Mouse (Mus musculus) olfactory bulb, adult 2 months (tissue): ENCODE results near the gene Aqp6. TPM values are rescaled to one million over a fixed set of nuclear protein-coding genes. Genes with fewer than 3 reads are reported as not detected.

Experiments
- H3K27ac ChIP-seq: fragments of 200-500 bp; 2 replicates; pipeline ENCODE4 v1.5.1; 2012; ENCODE audit warnings: low read depth, low read length; ENCODE audit not compliant: insufficient read depth
- H3K4me1 ChIP-seq: fragments of 200-500 bp; 2 replicates; pipeline ENCODE4 v1.6.1; 2012; ENCODE audit warnings: low read length; ENCODE audit not compliant: control insufficient read depth, insufficient read depth
- H3K4me3 ChIP-seq: fragments of 200-500 bp; 2 replicates; pipeline ENCODE4 v1.5.1; 2012; ENCODE audit warnings: mild to moderate bottlenecking, low read depth, low read length, moderate library complexity; ENCODE audit not compliant: insufficient read depth
- CTCF ChIP-seq: fragments of 200-500 bp; IDR thresholded peaks from 2 replicates; pipeline ENCODE4 v1.5.1; 2012; ENCODE audit warnings: low read depth, mild to moderate bottlenecking, low read length, moderate library complexity; ENCODE audit not compliant: insufficient read depth
- POLR2A ChIP-seq: fragments of 200-500 bp; IDR thresholded peaks from 2 replicates; pipeline ENCODE4 v1.6.1; 2012; ENCODE audit warnings: mild to moderate bottlenecking, low read depth, low read length, moderate library complexity; ENCODE audit not compliant: insufficient read depth
- whole genome bisulfite sequencing: fragments of 180-500 bp; shearing (Covaris S2); methylation state at CpG from one replicate; pipeline ENCODE4 v1.1.7; 2018; 5-methylcytosine and 5-hydroxymethylcytosine counted together
- polyA plus RNA-seq: library from polyadenylated mRNA; stranded (reverse); fragments of >200 nt; gene quantifications from 2 replicates; pipeline ENCODE4 v1.2.4, GENCODE M21; 2012; ENCODE audit warnings: low replicate concordance; ENCODE audit not compliant: missing spikeins, insufficient read depth, insufficient read length

Gene Aqp6
- polyA plus RNA-seq, 1 experiment: not detected

GRCm38 (mm10) chr15:99596056-99596687 lies 5.0 kb upstream of the Aqp6 start:
- Histone ChIP-seq H3K4me3 (no peak overlapping the region), H3K4me1 (peaks cover 23% of the 10 kb centered on the region), H3K27ac (no peak overlapping the region)
- 0% methylated on average over 7 of the region's 7 CpGs for WGBS
- peak; percentile 91 for TF ChIP-seq CTCF
- no peak for TF ChIP-seq POLR2A

- Histone ChIP-seq H3K27ac (no peak overlapping the region), H3K4me3 (no peak overlapping the region), H3K4me1 (peaks cover 29% of the 10 kb centered on the region)
- TF ChIP-seq POLR2A (no peak), CTCF (no peak)
- WGBS: 59% methylated on average over 7 of the region's 7 CpGs
Measured at GRCm38 (mm10) chr15:99596841-99597240, 4.4 kb upstream of the Aqp6 start.

- Histone ChIP-seq H3K27ac (no peak overlapping the region), H3K4me3 (no peak overlapping the region), H3K4me1 (peaks cover 36% of the 10 kb centered on the region)
- 85% methylated on average over 8 of the region's 8 CpGs for WGBS
- TF ChIP-seq POLR2A (no peak), CTCF (no peak)
Measured at GRCm38 (mm10) chr15:99597596-99597995, 3.6 kb upstream of the Aqp6 start.

GRCm38 (mm10) chr15:99599245-99600070 lies 1.7 kb upstream of the Aqp6 start:
- Histone ChIP-seq H3K4me3 (no peak overlapping the region), H3K4me1 (peaks cover 40% of the 10 kb centered on the region), H3K27ac (no peak overlapping the region)
- 39% methylated on average over 17 of the region's 17 CpGs for WGBS
- no peak for TF ChIP-seq CTCF
- no peak for TF ChIP-seq POLR2A

GRCm38 (mm10) chr15:99601823-99602120 lies 572 bp downstream of the Aqp6 start:
- TF ChIP-seq POLR2A: no peak
- no peak for TF ChIP-seq CTCF
- Histone ChIP-seq H3K4me1 (peaks cover 44% of the 10 kb centered on the region), H3K27ac (no peak overlapping the region), H3K4me3 (no peak overlapping the region)
- WGBS: 42% methylated on average over 5 of the region's 5 CpGs

GRCm38 (mm10) chr15:99602206-99602820 lies 1.1 kb downstream of the Aqp6 start:
- peaks cover 44% of the 10 kb centered on the region for H3K4me1 ChIP-seq
- TF ChIP-seq CTCF: no peak
- no peak for TF ChIP-seq POLR2A
- WGBS: 86% methylated on average over 17 of the region's 17 CpGs

GRCm38 (mm10) chr15:99603216-99603615 lies 2.0 kb downstream of the Aqp6 start:
- H3K27ac ChIP-seq: no peak overlapping the region
- 83% methylated on average over 7 of the region's 7 CpGs for WGBS

More at GRCm38 (mm10) chr15:99602206-99602820, 1.1 kb downstream of the Aqp6 start:
- Histone ChIP-seq H3K4me3 (no peak overlapping the region), H3K27ac (no peak overlapping the region)

GRCm38 (mm10) chr15:99605595-99605994 lies 4.4 kb downstream of the Aqp6 start:
- H3K4me3 ChIP-seq: no peak overlapping the region
- TF ChIP-seq POLR2A (no peak), CTCF (no peak)
- WGBS: 59% methylated on average over 3 of the region's 3 CpGs
- H3K4me1 ChIP-seq: peaks cover 36% of the 10 kb centered on the region
- H3K27ac ChIP-seq: no peak overlapping the region

More at GRCm38 (mm10) chr15:99603216-99603615, 2.0 kb downstream of the Aqp6 start:
- H3K4me3 ChIP-seq: no peak overlapping the region
- TF ChIP-seq POLR2A: no peak
- no peak for TF ChIP-seq CTCF
- H3K4me1 ChIP-seq: peaks cover 46% of the 10 kb centered on the region

GRCm38 (mm10) chr15:99606515-99606914 lies 5.3 kb downstream of the Aqp6 start:
- peaks cover 35% of the 10 kb centered on the region for H3K4me1 ChIP-seq
- H3K4me3 ChIP-seq: no peak overlapping the region
- no peak for TF ChIP-seq POLR2A
- TF ChIP-seq CTCF: no peak
- H3K27ac ChIP-seq: no peak overlapping the region
- WGBS: 20% methylated on average over 5 of the region's 5 CpGs
